ENCODE assay signal across 13 mouse cellular contexts in the genomic region with DNA sequence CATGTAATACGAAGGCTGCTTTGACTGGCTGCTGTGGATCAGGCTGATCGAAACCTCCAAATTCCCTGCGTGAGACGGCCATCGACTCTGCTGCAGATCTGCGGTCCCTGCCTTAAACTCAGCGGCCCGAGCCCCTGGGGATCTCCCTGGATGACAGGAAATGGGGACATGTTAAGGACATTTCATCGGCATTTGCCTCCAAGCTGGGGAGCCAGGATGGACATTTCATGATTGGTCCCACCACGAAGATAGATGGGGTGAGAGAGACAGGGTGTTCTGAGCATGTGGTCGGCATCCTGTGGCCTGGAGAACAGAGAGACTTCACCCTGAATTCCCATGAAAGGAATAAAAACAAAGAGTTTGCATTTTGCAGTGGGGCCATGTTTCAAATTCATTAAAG.
DNase-seq lines count a peak whose midpoint lies in the region; ATAC-seq and TF ChIP-seq lines count a peak whose summit lies in the region.
"Had no signal": no experiment of that assay in that cellular context is flagged by ENCODE, and none has a peak within 500 bp of the region (broad histone marks: within the 10 kb centered on the region; RNA-seq: fewer than 3 reads in every experiment).

No protein-coding gene starts in this region.

- TF ChIP-seq CTCF in forebrain, postnatal 0 days (IDR thresholded peaks at IDR 0.05; ENCODE audit: low read depth), result no peak
- no peak for TF ChIP-seq CTCF in heart, postnatal 0 days (IDR thresholded peaks at IDR 0.05; ENCODE audit: low read depth)

- no peak overlapping the region for H3K4me3 ChIP-seq in forebrain, embryonic 10.5 days
- no peak overlapping the region for H3K4me3 ChIP-seq in forebrain, postnatal 0 days (ENCODE audit: low read depth, low read length)
- no peak overlapping the region for H3K4me3 ChIP-seq in heart, postnatal 0 days (ENCODE audit: low read depth, low read length)
- H3K4me3 ChIP-seq in neural tube, embryonic 13.5 days, result no peak overlapping the region
- H3K4me3 ChIP-seq in neural tube, embryonic 15.5 days (replicated peaks), result no peak overlapping the region

- no peak for DNase-seq in forebrain, embryonic 10.5 days (ENCODE audit: extremely low spot score, low spot score)
- DNase-seq in forebrain, postnatal 0 days, result no peak
- DNase-seq in heart, postnatal 0 days (ENCODE audit: low spot score), result no peak
- DNase-seq in heart, postnatal 36 days, result no peak
- no peak for DNase-seq in cerebellum, postnatal 14 days
- no peak for DNase-seq in adrenal gland, adult 18-20 months (ENCODE audit: low spot score in 2 of 2)
- DNase-seq: adrenal gland, postnatal 14 days; cerebellum, adult 2 months had no signal

- 53% methylated on average over 11 of the region's 11 CpGs for WGBS in forebrain, embryonic 10.5 days
- WGBS in forebrain, postnatal 0 days, result 56% methylated on average over 11 of the region's 11 CpGs
- 42% methylated on average over 11 of the region's 11 CpGs for WGBS in heart, postnatal 0 days
- 50% methylated on average over 11 of the region's 11 CpGs for WGBS in neural tube, embryonic 13.5 days
- WGBS in neural tube, embryonic 15.5 days, result 60% methylated on average over 11 of the region's 11 CpGs

- peaks cover 86% of the 10 kb centered on the region for H3K4me1 ChIP-seq in forebrain, embryonic 10.5 days
- H3K4me1 ChIP-seq in forebrain, postnatal 0 days (ENCODE audit: insufficient read depth), result no peaks in the 10 kb centered on the region
- H3K4me1 ChIP-seq in heart, postnatal 0 days (ENCODE audit: control insufficient read depth, insufficient read depth), result no peaks in the 10 kb centered on the region
- H3K4me1 ChIP-seq in neural tube, embryonic 13.5 days (replicated peaks), result peaks cover 47% of the 10 kb centered on the region
- H3K4me1 ChIP-seq in neural tube, embryonic 15.5 days, result peaks cover 36% of the 10 kb centered on the region

- no peak for ATAC-seq in forebrain, postnatal 0 days
- ATAC-seq in heart, postnatal 0 days (ENCODE audit: insufficient read depth, low read depth), result no peak
- ATAC-seq in neural tube, embryonic 13.5 days (ENCODE audit: low read depth), result no peak
- no peak for ATAC-seq in neural tube, embryonic 15.5 days (ENCODE audit: low FRiP score)
- ATAC-seq: intestine, embryonic 16.5 days had no signal

- H3K9me3 ChIP-seq in forebrain, embryonic 10.5 days, result no peaks in the 10 kb centered on the region
- no peaks in the 10 kb centered on the region for H3K9me3 ChIP-seq in forebrain, postnatal 0 days (ENCODE audit: low read length)
- no peaks in the 10 kb centered on the region for H3K9me3 ChIP-seq in heart, postnatal 0 days (replicated peaks; ENCODE audit: control insufficient read depth, low read length)
- H3K9me3 ChIP-seq in neural tube, embryonic 13.5 days, result no peaks in the 10 kb centered on the region
- no peaks in the 10 kb centered on the region for H3K9me3 ChIP-seq in neural tube, embryonic 15.5 days (replicated peaks)

- TF ChIP-seq EP300 in heart, postnatal 0 days (IDR thresholded peaks at IDR 0.05; ENCODE audit: low read depth), result no peak

- H3K4me2 ChIP-seq in forebrain, postnatal 0 days (ENCODE audit: low read depth), result no peak overlapping the region
- peak overlapping the region; percentile 18 for H3K4me2 ChIP-seq in heart, postnatal 0 days (ENCODE audit: low read depth, low read length)
- H3K4me2 ChIP-seq in neural tube, embryonic 13.5 days, result no peak overlapping the region
- H3K4me2 ChIP-seq in neural tube, embryonic 15.5 days, result no peak overlapping the region
- H3K4me2 ChIP-seq: hindbrain, embryonic 14.5 days; liver, embryonic 11.5 days had no signal

- H3K27ac ChIP-seq in forebrain, embryonic 10.5 days, result 0 out of 2 replicates have a peak overlapping the region, but pooled peaks have one; percentile 40
- H3K27ac ChIP-seq in forebrain, postnatal 0 days (ENCODE audit: low read depth, low read length), result no peak overlapping the region
- no peak overlapping the region for H3K27ac ChIP-seq in heart, postnatal 0 days (ENCODE audit: low read depth)
- H3K27ac ChIP-seq in neural tube, embryonic 13.5 days (replicated peaks), result peak overlapping the region; percentile 18; the same call in 1 of the 2 replicates
- no peak overlapping the region for H3K27ac ChIP-seq in neural tube, embryonic 15.5 days (replicated peaks)
- H3K27ac ChIP-seq: hindbrain, embryonic 14.5 days had no signal

- H3K9ac ChIP-seq in forebrain, postnatal 0 days, result no peak overlapping the region
- H3K9ac ChIP-seq in heart, postnatal 0 days (replicated peaks; ENCODE audit: low read depth, low read length), result no peak overlapping the region
- no peak overlapping the region for H3K9ac ChIP-seq in neural tube, embryonic 13.5 days
- H3K9ac ChIP-seq in neural tube, embryonic 15.5 days (replicated peaks), result no peak overlapping the region
- H3K9ac ChIP-seq: hindbrain, embryonic 14.5 days had no signal

- no peaks in the 10 kb centered on the region for H3K36me3 ChIP-seq in forebrain, embryonic 10.5 days (replicated peaks)
- no peaks in the 10 kb centered on the region for H3K36me3 ChIP-seq in forebrain, postnatal 0 days (ENCODE audit: insufficient read depth)
- H3K36me3 ChIP-seq in heart, postnatal 0 days (replicated peaks; ENCODE audit: control insufficient read depth, insufficient read depth, low read length), result no peaks in the 10 kb centered on the region
- no peaks in the 10 kb centered on the region for H3K36me3 ChIP-seq in neural tube, embryonic 13.5 days
- H3K36me3 ChIP-seq in neural tube, embryonic 15.5 days, result no peaks in the 10 kb centered on the region

- intact Hi-C loops in heart, postnatal 36 days (cut with DNase I), result no loop called here

- peaks cover 99% of the 10 kb centered on the region for H3K27me3 ChIP-seq in forebrain, embryonic 10.5 days (ENCODE audit: poor library complexity, severe bottlenecking)
- peaks cover 47% of the 10 kb centered on the region for H3K27me3 ChIP-seq in forebrain, postnatal 0 days (ENCODE audit: insufficient read depth, low read length)
- H3K27me3 ChIP-seq in heart, postnatal 0 days (ENCODE audit: control insufficient read depth, insufficient read depth, low read length), result peaks cover 43% of the 10 kb centered on the region
- peaks cover 91% of the 10 kb centered on the region for H3K27me3 ChIP-seq in neural tube, embryonic 13.5 days
- peaks cover 86% of the 10 kb centered on the region for H3K27me3 ChIP-seq in neural tube, embryonic 15.5 days (replicated peaks)

Comparison
In these comparisons a context has a peak if more than half of its experiments do, and no peak if none do; other contexts are left out.
1. H3K27ac ChIP-seq: peak in forebrain, embryonic 10.5 days (single experiment) and neural tube, embryonic 13.5 days (single experiment); none in forebrain, postnatal 0 days (single experiment), heart, postnatal 0 days (single experiment) and neural tube, embryonic 15.5 days (single experiment).